Mouse (Mus musculus) kidney, postnatal 0 days (tissue): ENCODE data around the gene Gm37240. TPM values are rescaled to one million over a fixed set of nuclear protein-coding genes. Genes with fewer than 3 reads are reported as not detected.
A peak's percentile ranks its signal among the peaks of the same experiment; 100 is the strongest.

Source experiments
- ATAC-seq: fragments of 200-750 bp; cut with Nextera tagmentation; replicated peaks from 2 replicates; pipeline ENCODE4 v1.8.0; 2017; ENCODE audit warnings: low read depth, moderate number of reproducible peaks, moderate TSS enrichment, moderate library complexity; ENCODE audit not compliant: low FRiP score
- DNase-seq: peaks from one replicate; pipeline ENCODE4 v3.0.0-alpha.2; 2016; ENCODE audit warnings: low spot score
- H3K27ac ChIP-seq: fragments of 300-500 bp; sonication (generic); 2 replicates; pipeline ENCODE4 v1.5.1; 2014; ENCODE audit warnings: mild to moderate bottlenecking
- H3K27me3 ChIP-seq: fragments of 300-500 bp; sonication (generic); 2 replicates; pipeline ENCODE4 v1.6.1; 2014; ENCODE audit warnings: low read length, mixed read lengths; ENCODE audit not compliant: insufficient read depth
- H3K36me3 ChIP-seq: fragments of 300-500 bp; sonication (generic); 2 replicates; pipeline ENCODE4 v1.6.1; 2014; ENCODE audit warnings: low read length, mixed read lengths; ENCODE audit not compliant: insufficient read depth
- H3K4me1 ChIP-seq: fragments of 300-500 bp; sonication (generic); replicated peaks from 2 replicates; pipeline ENCODE4 v1.6.1; 2014; ENCODE audit warnings: antibody characterized with exemption, low read length, mixed read lengths; ENCODE audit not compliant: insufficient read depth
- H3K4me2 ChIP-seq: fragments of 300-500 bp; sonication (generic); 2 replicates; pipeline ENCODE4 v1.6.1; 2014; ENCODE audit warnings: mild to moderate bottlenecking, low read length, moderate library complexity, mixed read lengths
- H3K4me3 ChIP-seq: fragments of 300-500 bp; sonication (generic); replicated peaks from 2 replicates; pipeline ENCODE4 v1.5.1; 2014; ENCODE audit warnings: low read depth, low read length
- H3K9ac ChIP-seq: fragments of 300-500 bp; sonication (generic); 2 replicates; pipeline ENCODE4 v1.6.1; 2014; ENCODE audit warnings: low read depth, low read length
- H3K9me3 ChIP-seq: fragments of 300-500 bp; sonication (generic); replicated peaks from 2 replicates; pipeline ENCODE4 v1.6.1; 2016; ENCODE audit warnings: low read length, inconsistent platforms, mixed read lengths
- CTCF ChIP-seq: IDR thresholded peaks from 2 replicates; pipeline ENCODE4 v1.5.1; 2016; ENCODE audit warnings: antibody characterized with exemption, low read depth, mild to moderate bottlenecking, moderate library complexity
- WGBS: fragments of 180-500 bp; shearing (Covaris S2); extraction: QIAGEN DNeasy Blood & Tissue Kit; methylation state at CpG from one replicate; pipeline ENCODE4 v1.1.7; 2014; 5-methylcytosine and 5-hydroxymethylcytosine counted together
- polyA plus RNA-seq: library from polyadenylated mRNA; unstranded; fragments of >200 nt; fragmentation: Nextera tagmentation; extraction: Ambion mirVana; gene quantifications from 2 replicates; pipeline ENCODE4 v1.2.1, GENCODE M21; 2015

Gm37240 gene
- polyA plus RNA-seq, 1 experiment from 2014 or later = 10.8 TPM

GRCm38 (mm10) chr3:84582913-84583276 is 1304.4 kb downstream of the Gm37240 start:
- no peak for TF ChIP-seq CTCF
- H3K27ac ChIP-seq = peak overlapping the region; percentile 96
- no peaks in the 10 kb centered on the region for H3K36me3 ChIP-seq
- peak overlapping the region; percentile 60 for H3K4me3 ChIP-seq
- H3K9ac ChIP-seq = peak overlapping the region; percentile 74
- DNase-seq (no peak), ATAC-seq (no peak)
- H3K4me1 ChIP-seq = no peaks in the 10 kb centered on the region; the same call in 1 of the 2 replicates
- H3K4me2 ChIP-seq = peak overlapping the region; percentile 51
- H3K9me3 ChIP-seq = no peaks in the 10 kb centered on the region
- H3K27me3 ChIP-seq = no peaks in the 10 kb centered on the region
- 0% methylated on average over 27 of the region's 27 CpGs for WGBS

DNA sequence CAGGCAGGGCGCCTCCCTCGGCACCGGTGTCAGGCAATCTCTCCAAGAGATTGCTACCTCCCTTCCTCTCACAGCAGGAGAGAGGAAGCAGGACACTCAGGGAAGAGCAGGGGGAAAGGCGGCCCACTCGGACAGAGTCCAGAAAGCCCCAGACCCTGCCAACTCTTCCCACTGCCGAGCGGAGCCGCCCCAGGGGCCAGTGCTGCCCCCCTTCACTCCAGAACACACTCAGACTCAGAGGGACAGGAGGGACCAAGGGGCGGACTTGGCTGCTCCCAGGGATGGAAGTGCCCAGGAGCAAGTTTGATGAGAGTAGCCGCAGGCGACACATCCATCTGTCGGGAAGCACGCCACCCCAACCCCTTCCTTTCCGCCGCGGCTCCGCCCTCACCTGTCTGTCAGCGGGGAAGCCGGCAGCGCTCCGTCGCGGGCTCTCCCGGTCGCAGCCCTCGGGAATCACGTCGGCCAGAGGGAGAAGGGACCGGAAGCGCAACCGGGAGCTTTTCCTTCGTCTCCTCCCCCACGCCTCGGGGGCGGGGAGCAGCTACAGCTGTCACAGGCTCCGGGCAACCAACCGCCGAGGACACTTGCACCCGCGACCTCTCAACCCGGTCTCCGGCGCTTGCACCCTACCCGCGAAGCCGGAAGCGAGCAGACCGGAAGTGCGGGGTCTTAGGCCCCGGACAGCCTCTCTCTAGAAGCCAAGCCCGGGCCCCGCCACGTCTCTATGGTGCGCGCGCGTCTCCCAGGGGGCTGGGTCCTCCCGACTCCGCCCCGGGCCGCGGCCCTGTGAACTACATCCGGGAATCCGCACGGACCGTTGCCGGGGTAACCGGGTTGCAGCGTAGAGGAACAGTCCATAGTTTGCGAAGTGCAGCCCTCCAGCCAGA is 1305.0 kb downstream of the Gm37240 start, which contains the start of gene Arfip1:
Arfip1 (minus strand) TSS at position 603 of the 890 bp plus-strand sequence.
- TF ChIP-seq CTCF = peak; percentile 10; the same call in 1 of the 2 replicates
- Histone ChIP-seq H3K36me3 (no peaks in the 10 kb centered on the region), H3K4me1 (no peaks in the 10 kb centered on the region; the same call in 1 of the 2 replicates), H3K27me3 (no peaks in the 10 kb centered on the region), H3K4me2 (peak within 1 kb of the TSS; percentile 51), H3K9me3 (no peaks in the 10 kb centered on the region), H3K9ac (peak within 1 kb of the TSS; percentile 74), H3K27ac (peak within 1 kb of the TSS; percentile 96), H3K4me3 (peak within 1 kb of the TSS; percentile 60)
- ATAC-seq (peak; percentile 99), DNase-seq (peak; percentile 98)
- WGBS = under 1% methylated on average over 69 of the region's 70 CpGs

- Histone ChIP-seq H3K27me3 (no peaks in the 10 kb centered on the region), H3K9ac (peak overlapping the region; percentile 74), H3K36me3 (no peaks in the 10 kb centered on the region), H3K4me2 (peak overlapping the region; percentile 51), H3K9me3 (no peaks in the 10 kb centered on the region), H3K4me3 (peak overlapping the region; percentile 60), H3K4me1 (no peaks in the 10 kb centered on the region; the same call in 1 of the 2 replicates), H3K27ac (peak overlapping the region; percentile 96)
- ATAC-seq (no peak; the same call in 1 of the 2 replicates), DNase-seq (no peak)
- WGBS = 0% methylated on average over 4 of the region's 4 CpGs
- 0 out of 2 replicates have a peak, but pooled peaks have one; percentile 8 for TF ChIP-seq CTCF
These were observed 1305.7 kb downstream of the Gm37240 start for GRCm38 (mm10) chr3:84581696-84582022.

DNA sequence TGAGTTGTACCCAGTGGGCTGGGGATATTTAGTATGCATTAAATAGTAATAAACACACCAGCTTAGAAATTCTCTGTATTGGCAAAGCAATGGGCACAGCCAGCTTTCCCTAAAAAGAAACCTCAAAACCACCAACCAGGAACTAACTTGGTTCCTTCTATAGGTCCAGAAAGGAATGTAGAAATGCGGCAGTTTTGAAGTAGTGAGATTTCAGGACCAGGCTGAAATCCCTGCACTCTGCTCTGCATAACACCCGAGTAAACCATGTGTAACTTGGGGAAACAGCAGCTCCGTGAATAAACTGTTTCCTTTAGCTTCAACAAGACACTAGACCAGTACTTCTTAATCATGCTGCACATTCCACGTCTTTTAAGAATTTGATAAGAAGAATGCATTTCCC is 1306.6 kb downstream of the Gm37240 start:
- Histone ChIP-seq H3K4me1 (no peaks in the 10 kb centered on the region; the same call in 1 of the 2 replicates), H3K9me3 (no peaks in the 10 kb centered on the region), H3K27me3 (no peaks in the 10 kb centered on the region), H3K36me3 (no peaks in the 10 kb centered on the region), H3K27ac (no peak overlapping the region), H3K9ac (no peak overlapping the region), H3K4me2 (peak overlapping the region; percentile 51), H3K4me3 (peak overlapping the region; percentile 60; the same call in 1 of the 2 replicates)
- no peak for TF ChIP-seq CTCF
- DNase-seq (peak; percentile 42), ATAC-seq (no peak)
- WGBS = 20% methylated on average over 4 of the region's 4 CpGs

GRCm38 (mm10) chr3:84570501-84570900 is 1316.8 kb downstream of the Gm37240 start:
- WGBS = 88% methylated on average over 3 of the region's 3 CpGs

DNA sequence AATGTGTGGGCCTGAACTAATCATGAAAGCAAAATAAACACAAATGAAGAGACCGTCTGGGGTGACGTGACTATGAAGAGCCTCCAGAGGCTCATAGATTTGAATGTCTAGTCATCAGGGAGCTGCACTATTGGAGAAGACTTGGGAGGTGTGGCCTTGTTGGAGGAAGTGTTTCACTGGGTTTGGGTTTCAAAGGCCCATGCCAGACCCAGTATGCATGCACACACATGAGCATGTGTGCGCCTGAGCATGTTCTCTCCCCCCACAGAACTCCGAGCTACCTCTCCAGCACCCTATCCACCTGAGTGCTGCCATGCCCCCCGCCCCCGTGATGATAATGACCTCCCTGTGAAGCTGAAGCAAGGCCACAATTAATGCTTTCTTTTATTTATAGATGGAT is 1317.7 kb downstream of the Gm37240 start:
- ATAC-seq (no peak), DNase-seq (peak; percentile 44)
- 67% methylated on average over 6 of the region's 6 CpGs for WGBS
- H3K36me3 ChIP-seq = no peaks in the 10 kb centered on the region
- no peak for TF ChIP-seq CTCF
- H3K9ac ChIP-seq = no peak overlapping the region
- 0 out of 2 replicates have a peak, but pooled peaks cover 5% of the 10 kb centered on the region for H3K4me1 ChIP-seq
- no peak overlapping the region for H3K4me3 ChIP-seq
- no peaks in the 10 kb centered on the region for H3K27me3 ChIP-seq
- no peak overlapping the region for H3K27ac ChIP-seq
- H3K9me3 ChIP-seq = no peaks in the 10 kb centered on the region
- no peak overlapping the region for H3K4me2 ChIP-seq

More at GRCm38 (mm10) chr3:84570501-84570900, 1316.8 kb downstream of the Gm37240 start:
- DNase-seq = no peak
- TF ChIP-seq CTCF = no peak
- no peaks in the 10 kb centered on the region for H3K27me3 ChIP-seq
- H3K4me1 ChIP-seq = 0 out of 2 replicates have a peak, but pooled peaks cover 5% of the 10 kb centered on the region
- no peak overlapping the region for H3K9ac ChIP-seq
- H3K36me3 ChIP-seq = no peaks in the 10 kb centered on the region
- H3K9me3 ChIP-seq = no peaks in the 10 kb centered on the region
- H3K4me3 ChIP-seq = no peak overlapping the region
- no peak overlapping the region for H3K4me2 ChIP-seq
- no peak overlapping the region for H3K27ac ChIP-seq
- ATAC-seq = no peak
